Mouse (Mus musculus) bone marrow, adult 2 months (tissue): ENCODE results near the gene Ndufv1. TPM values are rescaled to one million over a fixed set of nuclear protein-coding genes. Genes with fewer than 3 reads are reported as not detected.

ENCODE experiments used
- H3K27ac ChIP-seq: fragments of 200-500 bp; 2 replicates; pipeline ENCODE4 v1.5.1; 2012; ENCODE audit warnings: low read depth, mild to moderate bottlenecking, control low read depth, inconsistent platforms, low read length; ENCODE audit not compliant: control insufficient read depth, poor library complexity, insufficient read depth
- H3K4me1 ChIP-seq: fragments of 200-500 bp; 2 replicates; pipeline ENCODE4 v1.6.1; 2011; ENCODE audit warnings: low read length; ENCODE audit not compliant: control insufficient read depth, insufficient read depth
- H3K4me3 ChIP-seq: fragments of 200-500 bp; replicated peaks from 2 replicates; pipeline ENCODE3; 2011; ENCODE audit warnings: mild to moderate bottlenecking, low read depth, low read length, control low read depth; ENCODE audit not compliant: control insufficient read depth
- CTCF ChIP-seq: fragments of 200-500 bp; IDR thresholded peaks from 2 replicates; pipeline ENCODE4 v1.5.1; 2011; ENCODE audit warnings: low read length, control low read depth; ENCODE audit not compliant: control insufficient read depth, insufficient read depth
- POLR2A ChIP-seq: fragments of 200-500 bp; IDR thresholded peaks from 2 replicates; pipeline ENCODE4 v1.6.1; 2011; ENCODE audit warnings: low read depth, mild to moderate bottlenecking, control low read depth, low read length, borderline replicate concordance; ENCODE audit not compliant: control insufficient read depth
- WGBS: fragments of 180-500 bp; shearing (Covaris S2); methylation state at CpG from one replicate; pipeline ENCODE4 v1.1.7; 2018; 5-methylcytosine and 5-hydroxymethylcytosine counted together
- polyA plus RNA-seq: library from polyadenylated mRNA; stranded (reverse); fragments of >200 nt; gene quantifications from 2 replicates; pipeline ENCODE4 v1.2.4, GENCODE M21; 2011; ENCODE audit warnings: low replicate concordance; ENCODE audit not compliant: missing spikeins, insufficient read depth, insufficient read length

Gene Ndufv1
- polyA plus RNA-seq, 1 experiment = 118 TPM

DNA sequence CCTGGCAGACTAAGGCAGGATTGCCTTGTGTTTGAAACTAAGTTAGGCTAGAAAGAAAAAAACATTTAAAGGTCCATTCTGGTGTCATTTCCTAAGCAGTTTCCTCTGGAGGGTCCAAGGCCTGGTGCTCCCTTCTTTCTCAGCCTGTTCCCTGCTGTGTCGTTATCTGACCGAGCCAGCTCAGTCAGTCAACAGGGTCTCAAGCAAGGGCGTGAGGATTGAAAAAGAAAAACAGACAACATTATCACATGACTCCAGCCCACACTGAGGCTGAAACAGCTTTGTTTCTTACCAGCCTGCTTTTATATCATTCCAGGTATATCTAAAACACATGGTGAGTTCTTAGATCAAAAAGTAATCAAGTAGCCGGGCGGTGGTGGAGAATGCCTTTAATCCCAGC is 3.0 kb upstream of the Ndufv1 start:
- WGBS = 58% methylated on average over 5 of the region's 5 CpGs
- TF ChIP-seq POLR2A = no peak
- TF ChIP-seq CTCF = no peak
- H3K4me1 ChIP-seq = peaks cover 4% of the 10 kb centered on the region
- H3K27ac ChIP-seq = no peak overlapping the region
- H3K4me3 ChIP-seq = no peak overlapping the region

DNA sequence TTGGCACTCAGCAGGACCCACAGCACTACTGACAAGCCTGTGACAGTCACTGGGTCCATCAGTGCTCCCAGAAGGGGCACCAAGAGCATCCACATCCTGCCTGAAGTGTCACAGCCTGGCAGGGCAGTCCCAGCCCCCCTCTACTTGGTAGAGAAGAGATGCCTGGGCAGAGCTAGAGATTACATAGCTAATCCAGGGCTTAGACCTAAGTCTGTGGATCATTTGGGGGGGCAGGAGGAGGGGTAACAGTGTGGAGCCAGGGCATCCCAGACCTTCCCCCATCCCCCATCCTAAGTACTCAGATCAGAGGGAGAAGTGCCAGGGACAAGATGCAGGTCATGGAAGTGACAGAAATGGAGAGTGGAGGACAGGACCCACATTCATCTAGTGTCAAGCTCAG is 2.2 kb upstream of the Ndufv1 start:
- Histone ChIP-seq H3K4me1 (peaks cover 4% of the 10 kb centered on the region), H3K27ac (no peak overlapping the region), H3K4me3 (no peak overlapping the region)

DNA sequence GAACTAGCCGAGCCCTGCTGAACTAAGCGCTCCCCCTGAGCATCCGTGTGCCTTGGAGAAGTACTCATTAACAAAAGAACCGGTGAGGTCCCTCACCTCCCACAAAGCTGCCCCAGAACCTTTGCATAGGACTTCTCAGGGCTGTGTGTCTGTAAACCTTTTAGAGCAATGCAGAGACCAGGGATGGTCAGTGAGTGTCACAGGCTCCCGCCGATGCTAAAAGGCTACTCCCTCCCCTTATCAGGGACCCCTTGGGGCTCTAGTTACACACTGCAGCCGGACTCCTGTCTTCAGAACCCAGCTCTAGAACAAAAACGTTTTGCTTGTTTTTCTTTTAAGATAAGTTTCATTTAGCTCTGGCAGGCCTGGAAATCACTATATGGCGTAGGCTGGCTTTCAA is 460 bp upstream of the Ndufv1 start:
- WGBS = 23% methylated on average over 9 of the region's 9 CpGs
- Histone ChIP-seq H3K27ac (no peak overlapping the region), H3K4me1 (peaks cover 4% of the 10 kb centered on the region), H3K4me3 (peak overlapping the region; percentile 66)
- TF ChIP-seq POLR2A (no peak), CTCF (no peak)

More for the DNA sequence above, 2.2 kb upstream of the Ndufv1 start:
- TF ChIP-seq POLR2A = no peak

DNA sequence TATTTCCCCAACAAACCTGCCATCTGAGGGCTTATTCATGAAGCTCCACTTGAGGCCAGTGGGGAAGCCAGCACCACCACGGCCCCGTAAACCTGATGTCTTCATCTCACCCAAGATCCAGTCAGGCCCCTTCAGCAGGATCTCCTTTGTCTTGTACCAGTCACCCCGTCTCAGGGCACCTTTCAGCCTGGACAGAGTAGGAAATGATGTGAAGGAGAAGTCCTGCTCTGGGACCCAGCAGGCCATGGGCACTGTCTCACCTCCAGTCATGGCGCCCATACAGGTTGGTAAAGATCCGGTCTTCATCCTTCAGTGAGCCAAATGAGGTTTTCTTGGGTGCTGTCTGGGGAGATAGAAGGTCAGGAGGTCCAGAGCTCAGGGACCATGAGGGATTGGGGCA is 1.5 kb downstream of the Ndufv1 start:
- Histone ChIP-seq H3K27ac (no peak overlapping the region), H3K4me1 (peaks cover 4% of the 10 kb centered on the region), H3K4me3 (no peak overlapping the region)
- no peak for TF ChIP-seq POLR2A
- no peak for TF ChIP-seq CTCF
- 91% methylated on average over 5 of the region's 5 CpGs for WGBS

DNA sequence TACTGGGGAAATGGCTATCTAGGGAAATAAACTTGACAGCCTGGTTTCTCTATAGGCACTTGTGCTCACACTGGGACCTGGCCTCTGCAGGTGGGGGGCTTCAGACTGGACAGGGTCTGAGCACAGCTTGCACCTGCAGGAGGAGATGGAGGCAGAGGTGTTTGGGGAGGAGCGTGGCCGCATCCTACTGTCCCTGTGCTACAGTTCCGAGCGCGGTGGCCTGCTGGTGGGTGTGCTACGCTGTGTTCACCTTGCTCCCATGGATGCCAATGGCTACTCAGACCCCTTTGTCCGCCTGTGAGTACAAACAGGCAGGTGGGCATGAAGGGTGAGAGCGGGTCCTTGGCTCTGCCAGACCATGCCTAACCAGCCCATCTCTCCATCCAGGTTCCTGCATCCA is 6.6 kb downstream of the Ndufv1 start:
- no peak for TF ChIP-seq POLR2A
- no peak for TF ChIP-seq CTCF
- peaks cover under 1% of the 10 kb centered on the region; the same call in 1 of the 2 replicates for H3K4me1 ChIP-seq
- 94% methylated on average over 8 of the region's 8 CpGs for WGBS
- H3K27ac ChIP-seq = no peak overlapping the region
- H3K4me3 ChIP-seq = no peak overlapping the region

DNA sequence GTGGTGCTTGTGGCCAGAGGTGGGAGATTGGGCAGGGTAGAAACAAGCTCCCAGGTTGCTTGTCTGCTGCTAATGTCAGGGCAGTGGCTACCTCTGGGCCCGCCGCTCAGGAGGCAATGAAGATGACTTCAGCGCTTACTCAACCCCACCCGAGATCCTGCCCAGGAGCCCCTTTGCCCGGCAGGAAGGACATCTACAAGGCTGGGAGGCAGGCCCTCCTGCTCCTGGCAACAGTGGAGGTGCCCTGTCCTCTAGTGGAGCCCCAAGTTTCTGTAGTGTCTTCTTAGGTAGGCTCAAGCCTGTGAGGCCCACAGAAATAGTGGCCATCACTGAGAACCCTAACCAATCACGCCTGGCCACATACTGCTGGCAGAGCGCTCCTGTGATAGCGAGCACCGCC is 7.5 kb downstream of the Ndufv1 start:
- TF ChIP-seq POLR2A = no peak
- no peak for TF ChIP-seq CTCF
- Histone ChIP-seq H3K4me1 (peaks cover 2% of the 10 kb centered on the region), H3K27ac (no peak overlapping the region), H3K4me3 (no peak overlapping the region)
- 82% methylated on average over 9 of the region's 9 CpGs for WGBS

DNA sequence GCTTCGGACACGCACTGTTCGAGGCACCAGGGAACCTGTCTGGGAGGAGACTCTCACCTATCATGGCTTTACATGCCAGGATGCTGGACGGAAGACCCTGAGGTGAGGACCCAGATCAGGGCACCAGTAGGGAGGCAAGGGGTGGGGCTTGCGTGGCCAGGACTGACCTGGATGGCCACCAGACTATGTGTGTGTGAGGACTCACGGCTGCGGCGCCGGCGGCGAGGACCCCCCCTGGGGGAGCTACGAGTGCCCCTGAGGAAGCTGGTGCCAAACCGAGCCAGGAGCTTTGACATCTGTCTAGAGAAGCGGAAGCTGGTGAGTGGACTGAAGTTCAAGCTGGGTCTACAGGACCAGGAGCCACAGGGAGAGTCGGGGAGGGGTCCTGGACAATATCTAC is 8.3 kb downstream of the Ndufv1 start:
- no peak for TF ChIP-seq CTCF
- no peak for TF ChIP-seq POLR2A
- WGBS = 89% methylated on average over 15 of the region's 15 CpGs
- H3K4me3 ChIP-seq = no peak overlapping the region
- no peak overlapping the region for H3K27ac ChIP-seq
- H3K4me1 ChIP-seq = peaks cover 2% of the 10 kb centered on the region

DNA sequence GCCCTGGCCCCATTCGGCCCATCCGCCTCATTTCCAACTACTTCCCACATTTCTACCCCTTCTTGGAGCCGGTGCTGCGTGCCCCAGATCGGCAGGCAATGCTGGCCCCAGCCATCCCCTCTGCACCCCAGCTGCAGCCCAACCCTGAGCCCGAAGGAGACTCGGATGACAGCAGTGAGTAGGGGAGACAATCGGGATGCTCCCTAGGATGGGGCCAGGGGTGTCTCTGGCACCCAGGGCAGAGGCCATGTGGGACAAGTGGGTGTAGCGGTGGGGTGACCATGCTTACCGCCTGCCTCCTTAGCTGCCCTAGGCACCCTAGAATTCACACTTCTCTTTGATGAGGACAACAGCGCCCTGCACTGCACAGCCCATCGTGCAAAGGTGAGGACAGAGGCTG is 9.0 kb downstream of the Ndufv1 start:
- no peak overlapping the region; the same call in 1 of the 2 replicates for H3K27ac ChIP-seq
- peaks cover 2% of the 10 kb centered on the region for H3K4me1 ChIP-seq
- TF ChIP-seq POLR2A (no peak), CTCF (no peak)
- WGBS = 80% methylated on average over 12 of the region's 12 CpGs
- H3K4me3 ChIP-seq = no peak overlapping the region

DNA sequence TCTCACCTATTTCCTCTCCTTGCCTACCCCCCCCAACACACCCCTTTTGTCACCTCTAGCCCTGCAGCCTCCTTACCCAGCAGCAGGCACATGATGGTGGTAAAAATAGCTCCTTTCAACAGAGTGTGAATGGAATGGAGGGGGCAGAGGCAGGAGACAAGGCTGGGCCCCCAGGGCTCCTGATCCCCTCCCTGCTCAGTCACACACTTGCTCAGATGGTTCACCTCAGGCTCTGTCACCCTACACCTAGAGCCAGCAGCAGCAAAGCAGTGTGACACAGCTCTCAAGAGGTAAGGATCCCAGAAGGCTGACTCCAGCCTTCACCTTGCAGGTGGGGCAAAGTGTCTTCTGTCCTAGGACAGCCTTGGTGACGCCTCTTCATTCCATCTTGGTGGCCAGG is 9.5 kb downstream of the Ndufv1 start, which contains the start of gene Doc2g:
Gene Doc2g (plus strand): TSS at position 202 of the 400 bp plus-strand sequence.
- Histone ChIP-seq H3K4me1 (peaks cover 2% of the 10 kb centered on the region), H3K4me3 (no peak within 1 kb of the TSS), H3K27ac (no peak within 1 kb of the TSS; the same call in 1 of the 2 replicates)
- TF ChIP-seq POLR2A (no peak), CTCF (no peak)
- 86% methylated on average over 1 of the region's 1 CpGs for WGBS
